Mouse (Mus musculus) midbrain, embryonic 13.5 days (tissue): ENCODE measurements at regions not wholly inside any gene's neighbourhood (a gene's known extent, or its start where the extent isn't known, plus 50 kb on each side); places are given as distances from the start of the nearest gene placed in this dataset.

Experiments
- ATAC-seq: fragments of 200-750 bp; cut with Nextera tagmentation; 2 replicates; pipeline ENCODE4 v1.8.0; 2017; ENCODE audit warnings: mild to moderate bottlenecking, moderate TSS enrichment, moderate library complexity
- H3K27ac ChIP-seq: fragments of 300-500 bp; sonication (generic); 2 replicates; pipeline ENCODE4 v1.5.1; 2015; ENCODE audit warnings: inconsistent platforms, mild to moderate bottlenecking, moderate library complexity
- H3K27me3 ChIP-seq: fragments of 300-500 bp; sonication (generic); 2 replicates; pipeline ENCODE4 v1.6.1; 2015; ENCODE audit warnings: mild to moderate bottlenecking, inconsistent platforms
- H3K36me3 ChIP-seq: fragments of 300-500 bp; sonication (generic); 2 replicates; pipeline ENCODE4 v1.6.1; 2015; ENCODE audit warnings: mild to moderate bottlenecking, inconsistent platforms
- H3K4me1 ChIP-seq: fragments of 300-500 bp; sonication (generic); replicated peaks from 2 replicates; pipeline ENCODE4 v1.6.1; 2015; ENCODE audit warnings: inconsistent platforms
- H3K4me2 ChIP-seq: fragments of 300-500 bp; sonication (generic); replicated peaks from 2 replicates; pipeline ENCODE4 v1.6.1; 2015; ENCODE audit warnings: moderate library complexity, mild to moderate bottlenecking, inconsistent platforms
- H3K4me3 ChIP-seq: fragments of 300-500 bp; sonication (generic); replicated peaks from 2 replicates; pipeline ENCODE4 v1.5.1; 2015; ENCODE audit warnings: mild to moderate bottlenecking, inconsistent platforms
- H3K9ac ChIP-seq: fragments of 300-500 bp; sonication (generic); replicated peaks from 2 replicates; pipeline ENCODE4 v1.6.1; 2015; ENCODE audit warnings: mild to moderate bottlenecking, inconsistent platforms
- H3K9me3 ChIP-seq: fragments of 300-500 bp; sonication (generic); 2 replicates; pipeline ENCODE4 v1.6.1; 2016; ENCODE audit warnings: mild to moderate bottlenecking, inconsistent platforms
- WGBS: fragments of 180-500 bp; shearing (Covaris S2); methylation state at CpG from one replicate; pipeline ENCODE4 v1.1.7; 2015; 5-methylcytosine and 5-hydroxymethylcytosine counted together

DNA sequence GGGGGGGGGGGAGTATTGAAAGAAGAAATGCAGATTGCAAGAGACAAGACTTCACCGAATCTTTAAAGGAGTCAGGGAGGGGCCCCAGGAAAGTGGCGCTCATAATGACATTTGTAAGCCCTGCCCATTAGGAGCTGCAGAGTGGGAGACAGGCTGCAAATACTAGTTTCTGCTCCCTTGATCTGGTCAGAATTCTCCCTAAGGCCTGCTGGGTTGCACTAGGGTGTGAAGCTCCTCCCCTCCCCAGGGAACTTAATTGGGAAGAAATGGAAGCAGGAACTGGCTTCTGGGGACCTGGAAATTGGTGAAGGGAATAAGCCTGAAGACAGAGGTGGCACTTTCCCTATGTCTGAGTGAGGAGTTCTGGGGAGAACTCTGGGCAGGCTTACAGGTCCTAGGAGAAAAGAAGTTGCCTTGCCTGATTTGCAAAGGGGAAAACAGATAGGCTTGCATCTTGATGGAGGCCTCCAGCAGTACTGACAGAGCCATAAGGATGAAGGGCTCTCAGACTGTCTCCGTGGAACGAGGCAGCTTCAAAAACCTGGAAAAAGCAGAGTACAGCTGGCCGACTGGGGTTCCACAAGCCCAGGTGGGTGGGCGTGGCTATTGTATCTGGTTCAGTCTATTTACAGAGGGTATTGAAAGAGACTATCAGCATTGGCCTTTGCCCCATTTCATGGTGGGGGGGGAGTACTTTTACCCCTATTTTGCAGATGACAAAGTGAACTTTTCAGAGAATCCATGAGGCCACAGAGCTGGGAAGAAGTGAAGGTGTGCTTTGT is 125.7 kb downstream of the Plpp3 start:
- no peak overlapping the region for H3K9ac ChIP-seq
- ATAC-seq, result 0 out of 2 replicates have a peak, but pooled peaks have one; percentile 10

DNA sequence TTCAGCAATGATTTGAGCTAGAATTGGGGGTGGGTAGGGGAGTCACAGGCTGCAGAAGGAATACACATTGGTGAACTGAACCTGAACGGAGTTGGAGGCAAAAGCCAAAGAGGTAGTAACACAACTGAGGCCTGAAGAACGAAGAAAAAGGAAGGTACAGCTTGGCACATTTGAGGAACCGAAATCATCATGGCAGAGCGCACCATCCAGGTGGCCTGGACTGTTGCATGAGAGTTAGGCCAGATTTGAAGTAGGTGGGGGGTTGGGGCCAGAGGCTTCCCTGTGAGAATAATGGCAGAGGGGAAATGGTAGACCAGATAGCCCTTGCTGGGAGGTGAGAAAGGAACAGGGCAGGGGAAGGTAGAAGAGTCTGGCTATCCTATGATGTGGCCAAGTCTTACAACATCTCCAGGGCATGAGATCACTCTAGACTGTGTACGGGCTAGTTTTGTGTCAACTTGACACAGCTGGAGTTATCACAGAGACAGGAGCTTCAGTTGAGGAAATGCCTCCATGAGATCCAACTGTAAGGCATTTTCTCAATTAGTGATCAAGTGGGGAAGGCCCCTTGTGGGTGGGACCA is 128.4 kb downstream of the Plpp3 start:
- WGBS, result 97% methylated on average over 5 of the region's 5 CpGs
- Histone ChIP-seq H3K4me1 (peaks cover 21% of the 10 kb centered on the region), H3K27me3 (no peaks in the 10 kb centered on the region), H3K4me2 (no peak overlapping the region), H3K9ac (no peak overlapping the region), H3K36me3 (no peaks in the 10 kb centered on the region), H3K9me3 (no peaks in the 10 kb centered on the region), H3K4me3 (no peak overlapping the region), H3K27ac (no peak overlapping the region)
- ATAC-seq, result no peak

More for the DNA sequence above, 125.7 kb downstream of the Plpp3 start:
- Histone ChIP-seq H3K27me3 (no peaks in the 10 kb centered on the region), H3K4me2 (no peak overlapping the region), H3K4me3 (no peak overlapping the region), H3K9me3 (no peaks in the 10 kb centered on the region), H3K4me1 (peaks cover 21% of the 10 kb centered on the region), H3K36me3 (no peaks in the 10 kb centered on the region), H3K27ac (no peak overlapping the region)
- WGBS, result 11% methylated on average over 6 of the region's 6 CpGs

DNA sequence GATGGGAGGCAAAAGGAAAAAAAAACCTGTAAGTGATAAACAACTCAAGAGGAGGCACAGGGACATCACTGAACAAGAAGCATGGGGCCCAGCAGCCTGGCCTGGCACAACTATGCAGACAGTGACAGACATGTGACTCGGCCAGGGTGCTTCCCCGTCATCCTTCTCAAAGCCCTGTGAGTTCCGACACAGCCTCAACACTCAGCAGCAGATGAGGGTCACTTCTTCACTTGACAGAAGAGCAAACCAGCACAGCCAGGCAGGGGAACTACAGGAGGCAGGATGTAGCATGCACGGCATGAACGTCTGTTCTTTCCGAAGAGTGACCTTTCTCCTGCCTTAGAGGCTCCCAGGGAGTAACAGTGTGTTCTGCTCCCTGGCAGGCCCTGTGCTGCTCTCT is 129.2 kb downstream of the Plpp3 start:
- H3K4me3 ChIP-seq, result no peak overlapping the region
- H3K9ac ChIP-seq, result no peak overlapping the region
- H3K27me3 ChIP-seq, result no peaks in the 10 kb centered on the region
- 85% methylated on average over 6 of the region's 6 CpGs for WGBS
- H3K27ac ChIP-seq, result no peak overlapping the region
- no peak overlapping the region for H3K4me2 ChIP-seq
- H3K36me3 ChIP-seq, result no peaks in the 10 kb centered on the region
- peaks cover 26% of the 10 kb centered on the region for H3K4me1 ChIP-seq
- ATAC-seq, result no peak
- H3K9me3 ChIP-seq, result no peaks in the 10 kb centered on the region

DNA sequence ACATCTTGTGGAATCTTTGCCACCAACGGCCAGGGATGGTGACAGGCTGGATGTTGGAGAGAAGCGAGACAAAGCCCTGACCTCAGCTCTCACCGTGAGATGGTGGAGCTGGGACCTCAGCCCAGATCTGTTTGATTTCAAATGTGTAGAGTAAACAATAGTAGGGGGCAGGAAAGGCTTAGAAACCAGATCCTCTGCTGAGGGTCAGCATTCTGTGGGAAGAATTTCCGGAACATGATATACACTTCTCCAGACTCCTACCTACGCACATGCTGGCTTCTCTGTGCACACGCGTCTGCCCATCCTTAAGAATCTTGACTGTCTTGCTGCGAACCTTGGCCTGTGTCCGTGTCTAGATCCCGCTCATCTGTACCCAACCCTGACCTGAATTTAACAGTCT is 129.7 kb downstream of the Plpp3 start:
- Histone ChIP-seq H3K4me3 (no peak overlapping the region), H3K9me3 (no peaks in the 10 kb centered on the region), H3K27ac (no peak overlapping the region), H3K4me1 (peaks cover 26% of the 10 kb centered on the region), H3K4me2 (no peak overlapping the region), H3K27me3 (no peaks in the 10 kb centered on the region), H3K36me3 (no peaks in the 10 kb centered on the region), H3K9ac (no peak overlapping the region)
- WGBS, result 85% methylated on average over 10 of the region's 10 CpGs
- ATAC-seq, result no peak

DNA sequence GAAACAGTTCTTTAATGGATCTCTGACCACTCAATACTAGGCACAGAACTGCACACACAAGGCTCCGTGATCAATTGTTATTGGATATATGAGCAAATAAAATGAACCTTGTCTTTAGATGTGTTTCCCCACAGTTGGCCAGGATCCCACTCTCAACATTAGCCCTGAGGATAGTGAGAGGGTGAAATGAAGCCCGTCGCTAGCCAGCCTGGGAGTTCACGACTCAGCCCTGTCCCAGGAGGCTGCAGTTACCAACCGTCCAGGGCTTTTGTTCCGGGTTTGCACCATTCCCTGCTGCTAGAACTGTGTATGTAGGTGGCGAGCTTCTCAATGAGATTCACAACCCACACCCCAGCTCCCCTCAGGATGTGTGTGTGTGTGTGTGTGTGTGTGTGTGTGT is 130.3 kb downstream of the Plpp3 start:
- Histone ChIP-seq H3K4me3 (no peak overlapping the region), H3K9me3 (no peaks in the 10 kb centered on the region), H3K4me2 (no peak overlapping the region), H3K4me1 (peaks cover 23% of the 10 kb centered on the region), H3K9ac (no peak overlapping the region), H3K36me3 (no peaks in the 10 kb centered on the region), H3K27me3 (no peaks in the 10 kb centered on the region), H3K27ac (no peak overlapping the region)
- 54% methylated on average over 7 of the region's 7 CpGs for WGBS
- no peak for ATAC-seq

DNA sequence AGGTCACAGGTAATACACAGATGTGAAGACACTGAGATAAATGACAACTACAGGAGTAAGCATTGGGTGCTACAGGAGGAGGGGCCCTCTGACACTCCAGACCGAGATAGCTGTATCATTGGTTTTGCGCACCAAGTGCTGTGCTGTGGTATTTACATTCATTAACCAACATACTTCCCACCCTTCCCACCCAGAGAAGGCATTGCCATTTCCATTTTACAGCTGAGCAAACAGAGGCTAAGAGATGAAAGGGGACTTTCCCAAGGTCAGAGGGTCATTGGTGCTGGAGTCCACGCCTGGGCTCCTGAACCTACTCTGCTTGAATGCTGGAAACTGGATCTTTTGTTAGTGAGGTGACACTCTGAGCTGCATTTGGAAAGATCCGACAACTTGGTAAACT is 132.5 kb downstream of the Plpp3 start:
- no peak overlapping the region for H3K9ac ChIP-seq
- H3K4me1 ChIP-seq, result peaks cover 14% of the 10 kb centered on the region; the same call in 1 of the 2 replicates
- no peaks in the 10 kb centered on the region for H3K36me3 ChIP-seq
- 31% methylated on average over 4 of the region's 4 CpGs for WGBS
- no peak overlapping the region for H3K4me2 ChIP-seq
- no peaks in the 10 kb centered on the region for H3K27me3 ChIP-seq
- no peaks in the 10 kb centered on the region for H3K9me3 ChIP-seq
- H3K27ac ChIP-seq, result no peak overlapping the region
- no peak overlapping the region for H3K4me3 ChIP-seq
- ATAC-seq, result no peak

DNA sequence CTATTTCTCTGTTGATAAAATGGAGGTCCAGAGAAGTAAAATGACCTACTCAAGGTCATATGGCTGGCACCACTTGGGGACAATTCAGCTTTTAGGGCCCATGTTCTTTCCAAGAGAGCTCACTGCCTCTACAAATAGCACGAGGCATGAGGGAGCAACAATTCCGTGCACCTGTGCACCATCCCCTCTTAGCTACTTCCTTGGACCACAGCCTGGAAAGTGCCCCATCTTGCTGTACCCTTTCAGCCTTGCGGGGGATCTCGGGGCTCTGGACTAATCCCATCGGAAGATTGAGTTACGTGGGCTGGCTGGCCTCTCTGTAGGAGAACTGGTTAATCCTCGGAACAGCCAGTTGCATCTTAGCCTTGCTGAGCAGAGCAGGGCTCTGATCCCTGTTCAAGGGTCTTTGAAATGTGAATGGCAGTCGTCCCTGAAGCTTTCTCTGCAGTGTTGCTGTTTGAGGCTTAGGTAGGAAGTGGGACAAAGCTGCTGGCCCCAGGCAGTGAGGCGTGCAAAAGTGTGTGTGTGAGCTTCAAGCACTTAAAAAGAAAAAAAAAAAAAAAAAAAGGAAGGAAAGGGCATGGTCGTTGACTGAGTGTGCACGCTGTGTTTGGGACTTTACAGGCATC is 133.8 kb downstream of the Plpp3 start:
- Histone ChIP-seq H3K9ac (no peak overlapping the region), H3K9me3 (no peaks in the 10 kb centered on the region), H3K36me3 (no peaks in the 10 kb centered on the region), H3K4me2 (no peak overlapping the region), H3K27me3 (no peaks in the 10 kb centered on the region), H3K4me1 (peaks cover 14% of the 10 kb centered on the region; the same call in 1 of the 2 replicates), H3K4me3 (no peak overlapping the region), H3K27ac (no peak overlapping the region)
- WGBS, result 5% methylated on average over 11 of the region's 11 CpGs
- ATAC-seq, result peak; percentile 60; the same call in 1 of the 2 replicates

DNA sequence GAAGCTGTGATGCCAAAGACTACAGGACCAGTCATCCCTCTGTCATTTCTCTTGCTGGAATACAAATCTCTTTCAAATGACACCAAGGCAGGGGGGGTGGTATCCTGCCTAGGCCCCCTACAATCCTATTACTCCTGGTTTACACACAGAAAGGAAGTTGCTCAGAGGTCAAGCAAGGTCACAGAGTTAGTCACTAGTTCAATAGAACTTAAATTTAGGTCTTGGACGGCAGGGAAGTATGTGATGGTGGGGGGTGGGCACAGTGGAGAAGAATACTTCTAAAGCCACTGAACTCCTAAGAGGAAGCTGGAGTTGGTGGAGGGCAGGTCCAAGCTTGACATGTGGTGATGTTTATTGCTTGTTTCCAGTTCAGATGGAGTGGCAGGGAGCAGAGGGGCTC is 134.4 kb downstream of the Plpp3 start:
- H3K9ac ChIP-seq, result no peak overlapping the region
- 0% methylated on average over 1 of the region's 1 CpGs for WGBS
- H3K4me2 ChIP-seq, result no peak overlapping the region
- ATAC-seq, result peak; percentile 24; the same call in 1 of the 2 replicates
- H3K36me3 ChIP-seq, result no peaks in the 10 kb centered on the region
- no peaks in the 10 kb centered on the region for H3K27me3 ChIP-seq
- H3K4me1 ChIP-seq, result peaks cover 14% of the 10 kb centered on the region; the same call in 1 of the 2 replicates
- H3K9me3 ChIP-seq, result no peaks in the 10 kb centered on the region
- no peak overlapping the region for H3K27ac ChIP-seq
- no peak overlapping the region for H3K4me3 ChIP-seq

DNA sequence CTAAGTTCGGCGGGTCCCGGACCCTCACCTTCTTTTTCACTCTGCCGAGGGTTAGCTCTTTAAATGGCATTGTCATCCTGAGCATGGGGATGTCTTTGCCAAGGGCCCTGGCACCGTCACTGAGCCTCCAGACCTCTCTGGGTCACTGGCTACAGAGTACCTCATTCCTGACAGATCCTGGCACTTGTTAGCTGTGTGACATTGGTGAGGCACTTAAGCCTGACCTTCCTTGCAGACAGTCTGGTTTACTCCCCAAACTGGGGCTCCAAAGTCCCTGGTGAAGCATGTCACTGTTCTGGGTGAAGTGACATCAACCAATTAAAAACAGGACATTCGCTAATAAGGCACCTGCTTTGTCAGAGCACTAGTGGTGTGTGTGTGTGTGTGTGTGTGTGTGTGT is 142.2 kb downstream of the Plpp3 start:
- 90% methylated on average over 6 of the region's 6 CpGs for WGBS
- Histone ChIP-seq H3K9ac (no peak overlapping the region), H3K36me3 (no peaks in the 10 kb centered on the region), H3K4me3 (no peak overlapping the region), H3K27ac (no peak overlapping the region), H3K4me2 (no peak overlapping the region), H3K9me3 (no peaks in the 10 kb centered on the region), H3K4me1 (no peaks in the 10 kb centered on the region), H3K27me3 (no peaks in the 10 kb centered on the region)
- ATAC-seq, result no peak

DNA sequence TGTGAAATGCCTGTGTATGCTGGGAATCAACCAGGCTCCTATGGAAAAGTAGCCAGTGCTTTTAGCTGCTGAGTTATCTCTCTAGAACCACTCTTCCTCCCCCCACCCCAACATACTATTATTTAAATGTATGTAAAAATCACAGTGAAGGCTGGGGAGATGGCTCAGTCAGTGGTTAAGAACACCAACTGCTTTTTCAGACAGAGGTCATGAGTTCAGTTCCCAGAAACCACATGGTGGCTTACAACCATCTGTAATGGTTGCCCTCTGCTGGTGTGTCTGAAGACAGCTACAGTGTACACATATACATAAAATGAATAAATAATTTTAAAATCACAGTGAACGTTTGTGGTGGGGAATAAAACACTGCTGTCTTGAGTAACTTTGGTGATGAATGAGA is 144.4 kb downstream of the Plpp3 start:
- ATAC-seq, result no peak
- H3K27me3 ChIP-seq, result no peaks in the 10 kb centered on the region
- no peaks in the 10 kb centered on the region for H3K36me3 ChIP-seq
- no peak overlapping the region for H3K9ac ChIP-seq
- 85% methylated on average over 1 of the region's 1 CpGs for WGBS
- no peak overlapping the region for H3K4me2 ChIP-seq
- H3K4me3 ChIP-seq, result no peak overlapping the region
- no peaks in the 10 kb centered on the region for H3K4me1 ChIP-seq
- H3K27ac ChIP-seq, result no peak overlapping the region
- H3K9me3 ChIP-seq, result no peaks in the 10 kb centered on the region

DNA sequence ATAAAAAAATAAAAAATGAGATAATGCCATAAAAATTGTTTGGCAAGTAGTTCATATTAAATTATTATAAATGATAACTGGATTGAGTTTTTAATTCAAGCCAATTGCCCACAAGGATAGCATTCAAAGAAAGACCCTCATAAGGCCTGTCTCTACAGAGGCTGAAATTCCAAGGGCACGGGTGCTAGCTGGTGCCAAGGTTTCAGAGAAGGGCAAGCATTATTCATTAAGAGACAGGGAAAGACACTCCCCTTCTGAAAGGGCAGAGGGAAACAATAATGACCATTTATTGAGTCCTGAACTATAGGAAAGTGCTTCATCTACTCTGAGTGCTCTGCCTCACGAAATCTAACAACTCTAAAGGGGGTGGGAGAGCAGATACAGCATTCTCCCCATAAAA is 147.0 kb downstream of the Plpp3 start:
- no peak for ATAC-seq
- 59% methylated on average over 2 of the region's 2 CpGs for WGBS

DNA sequence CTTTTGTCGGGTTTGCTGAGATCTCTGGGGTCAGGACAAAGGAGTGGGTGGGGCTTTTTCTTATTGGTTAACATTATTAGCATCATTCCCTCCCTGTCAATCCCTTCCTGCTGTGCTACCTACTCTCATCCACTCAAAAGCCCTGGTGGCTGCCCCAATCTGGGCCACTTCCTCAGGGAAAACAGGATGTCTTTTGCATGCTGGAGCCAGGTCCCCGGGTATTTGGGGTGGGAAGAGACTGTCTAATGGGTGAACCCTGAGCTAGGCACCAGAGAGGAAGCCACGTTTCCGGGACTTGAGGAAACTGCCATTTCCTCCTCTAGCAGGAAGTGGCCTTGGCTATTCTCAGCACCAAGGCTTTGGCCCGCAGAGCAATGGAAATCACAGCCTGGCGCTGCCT is 148.8 kb downstream of the Plpp3 start:
- H3K27ac ChIP-seq, result no peak overlapping the region
- no peaks in the 10 kb centered on the region for H3K36me3 ChIP-seq
- H3K9me3 ChIP-seq, result no peaks in the 10 kb centered on the region
- H3K4me3 ChIP-seq, result no peak overlapping the region
- no peak overlapping the region for H3K4me2 ChIP-seq
- H3K9ac ChIP-seq, result no peak overlapping the region
- H3K27me3 ChIP-seq, result no peaks in the 10 kb centered on the region
- H3K4me1 ChIP-seq, result no peaks in the 10 kb centered on the region
- no peak for ATAC-seq
- 86% methylated on average over 6 of the region's 6 CpGs for WGBS

More for the DNA sequence above, 147.0 kb downstream of the Plpp3 start:
- Histone ChIP-seq H3K4me1 (no peaks in the 10 kb centered on the region), H3K4me3 (no peak overlapping the region), H3K27me3 (no peaks in the 10 kb centered on the region), H3K36me3 (no peaks in the 10 kb centered on the region), H3K9me3 (no peaks in the 10 kb centered on the region), H3K27ac (no peak overlapping the region), H3K9ac (no peak overlapping the region), H3K4me2 (no peak overlapping the region)
